Mouse (Mus musculus) embryonic facial prominence, embryonic 10.5 days (tissue): ENCODE measurements around the gene Cacna1c. TPM values are rescaled to one million over a fixed set of nuclear protein-coding genes. Genes with fewer than 3 reads are reported as not detected.

Experiments used
- DNase-seq: peaks from one replicate; pipeline ENCODE4 v3.0.0-alpha.2; 2017; ENCODE audit warnings: low spot score
- H3K27ac ChIP-seq: fragments of 300-500 bp; sonication (generic); replicated peaks from 2 replicates; pipeline ENCODE4 v1.5.1; 2016; ENCODE audit warnings: mild to moderate bottlenecking
- H3K27me3 ChIP-seq: fragments of 300-500 bp; sonication (generic); replicated peaks from 2 replicates; pipeline ENCODE4 v1.6.1; 2016; ENCODE audit warnings: low read depth, mild to moderate bottlenecking; ENCODE audit not compliant: poor library complexity, severe bottlenecking
- H3K36me3 ChIP-seq: fragments of 300-500 bp; sonication (generic); replicated peaks from 2 replicates; pipeline ENCODE4 v1.6.1; 2016; ENCODE audit warnings: mild to moderate bottlenecking, moderate library complexity
- H3K4me1 ChIP-seq: fragments of 300-500 bp; sonication (generic); 2 replicates; pipeline ENCODE4 v1.6.1; 2016
- H3K4me3 ChIP-seq: fragments of 300-500 bp; sonication (generic); 2 replicates; pipeline ENCODE4 v1.5.1; 2016; ENCODE audit warnings: mild to moderate bottlenecking, moderate library complexity
- H3K9me3 ChIP-seq: fragments of 300-500 bp; sonication (generic); 2 replicates; pipeline ENCODE4 v1.6.1; 2016; ENCODE audit warnings: mild to moderate bottlenecking
- WGBS: fragments of 180-500 bp; shearing (Covaris S2); methylation state at CpG from one replicate; pipeline ENCODE4 v1.1.7; 2016; 5-methylcytosine and 5-hydroxymethylcytosine counted together
- polyA plus RNA-seq: library from polyadenylated mRNA; unstranded; fragments of >200 nt; fragmentation: Nextera tagmentation; extraction: Ambion mirVana; gene quantifications from 2 replicates; pipeline ENCODE4 v1.2.1, GENCODE M21; 2016

Cacna1c gene
- polyA plus RNA-seq, 1 experiment from 2014 or later: 4.9 TPM

- WGBS: 92% methylated on average over 6 of the region's 6 CpGs
- H3K27ac ChIP-seq: no peak overlapping the region
These were observed 119.0 kb downstream of the Cacna1c start for GRCm38 (mm10) chr6:119077231-119077630.

GRCm38 (mm10) chr6:119073419-119074071 lies 122.7 kb downstream of the Cacna1c start:
- Histone ChIP-seq H3K4me3 (no peak overlapping the region), H3K4me1 (no peaks in the 10 kb centered on the region), H3K36me3 (no peaks in the 10 kb centered on the region), H3K9me3 (no peaks in the 10 kb centered on the region), H3K27ac (no peak overlapping the region), H3K27me3 (no peaks in the 10 kb centered on the region)
- 90% methylated on average over 14 of the region's 14 CpGs for WGBS
- no peak for DNase-seq

More at GRCm38 (mm10) chr6:119077231-119077630, 119.0 kb downstream of the Cacna1c start:
- Histone ChIP-seq H3K27me3 (no peaks in the 10 kb centered on the region), H3K9me3 (no peaks in the 10 kb centered on the region), H3K4me3 (no peak overlapping the region), H3K4me1 (no peaks in the 10 kb centered on the region), H3K36me3 (no peaks in the 10 kb centered on the region)
- DNase-seq: no peak

- Histone ChIP-seq H3K27me3 (no peaks in the 10 kb centered on the region), H3K4me3 (no peak overlapping the region), H3K27ac (no peak overlapping the region), H3K4me1 (no peaks in the 10 kb centered on the region), H3K9me3 (no peaks in the 10 kb centered on the region), H3K36me3 (no peaks in the 10 kb centered on the region)
- DNase-seq: no peak
- WGBS: 84% methylated on average over 7 of the region's 7 CpGs
These were observed 123.4 kb downstream of the Cacna1c start for GRCm38 (mm10) chr6:119072772-119073171.

- no peaks in the 10 kb centered on the region for H3K27me3 ChIP-seq
- H3K36me3 ChIP-seq: no peaks in the 10 kb centered on the region
- DNase-seq: no peak
- WGBS: 83% methylated on average over 4 of the region's 4 CpGs
- peaks cover 6% of the 10 kb centered on the region; the same call in 1 of the 2 replicates for H3K4me1 ChIP-seq
- H3K27ac ChIP-seq: no peak overlapping the region
- no peaks in the 10 kb centered on the region for H3K9me3 ChIP-seq
- no peak overlapping the region for H3K4me3 ChIP-seq
These were observed 125.4 kb downstream of the Cacna1c start for GRCm38 (mm10) chr6:119070771-119071170.

GRCm38 (mm10) chr6:119070351-119070750 lies 125.9 kb downstream of the Cacna1c start:
- no peaks in the 10 kb centered on the region for H3K36me3 ChIP-seq
- no peak for DNase-seq
- peaks cover 10% of the 10 kb centered on the region for H3K4me1 ChIP-seq
- no peak overlapping the region for H3K4me3 ChIP-seq
- no peaks in the 10 kb centered on the region for H3K9me3 ChIP-seq
- H3K27me3 ChIP-seq: no peaks in the 10 kb centered on the region
- no peak overlapping the region for H3K27ac ChIP-seq
- WGBS: 93% methylated on average over 3 of the region's 3 CpGs

GRCm38 (mm10) chr6:119069145-119069544 lies 127.1 kb downstream of the Cacna1c start:
- Histone ChIP-seq H3K36me3 (no peaks in the 10 kb centered on the region), H3K4me3 (no peak overlapping the region), H3K4me1 (peaks cover 22% of the 10 kb centered on the region), H3K27ac (no peak overlapping the region), H3K27me3 (no peaks in the 10 kb centered on the region), H3K9me3 (no peaks in the 10 kb centered on the region)
- no peak for DNase-seq
- WGBS: 89% methylated on average over 5 of the region's 5 CpGs

- Histone ChIP-seq H3K27ac (no peak overlapping the region), H3K4me1 (peaks cover 23% of the 10 kb centered on the region), H3K27me3 (no peaks in the 10 kb centered on the region), H3K36me3 (no peaks in the 10 kb centered on the region), H3K4me3 (no peak overlapping the region), H3K9me3 (no peaks in the 10 kb centered on the region)
- DNase-seq: no peak
- 76% methylated on average over 4 of the region's 4 CpGs for WGBS
These were observed 127.6 kb downstream of the Cacna1c start for GRCm38 (mm10) chr6:119068650-119069049.

GRCm38 (mm10) chr6:119064961-119065360 lies 131.3 kb downstream of the Cacna1c start:
- Histone ChIP-seq H3K36me3 (no peaks in the 10 kb centered on the region), H3K9me3 (no peaks in the 10 kb centered on the region), H3K4me3 (no peak overlapping the region), H3K4me1 (peaks cover 36% of the 10 kb centered on the region), H3K27me3 (no peaks in the 10 kb centered on the region), H3K27ac (no peak overlapping the region)
- no peak for DNase-seq
- WGBS: 87% methylated on average over 5 of the region's 5 CpGs

GRCm38 (mm10) chr6:119064430-119064829 lies 131.8 kb downstream of the Cacna1c start:
- DNase-seq: no peak
- Histone ChIP-seq H3K9me3 (no peaks in the 10 kb centered on the region), H3K27me3 (no peaks in the 10 kb centered on the region), H3K36me3 (no peaks in the 10 kb centered on the region), H3K27ac (no peak overlapping the region), H3K4me1 (peaks cover 36% of the 10 kb centered on the region), H3K4me3 (no peak overlapping the region)
- WGBS: 93% methylated on average over 9 of the region's 9 CpGs

GRCm38 (mm10) chr6:119062695-119063094 lies 133.5 kb downstream of the Cacna1c start:
- no peak for DNase-seq
- H3K4me3 ChIP-seq: no peak overlapping the region
- no peaks in the 10 kb centered on the region for H3K27me3 ChIP-seq
- H3K4me1 ChIP-seq: peaks cover 36% of the 10 kb centered on the region
- no peak overlapping the region for H3K27ac ChIP-seq
- no peaks in the 10 kb centered on the region for H3K9me3 ChIP-seq
- H3K36me3 ChIP-seq: no peaks in the 10 kb centered on the region

GRCm38 (mm10) chr6:119058896-119059295 lies 137.3 kb downstream of the Cacna1c start:
- Histone ChIP-seq H3K9me3 (no peaks in the 10 kb centered on the region), H3K36me3 (peaks cover 10% of the 10 kb centered on the region; the same call in 1 of the 2 replicates), H3K4me1 (peaks cover 13% of the 10 kb centered on the region), H3K27me3 (no peaks in the 10 kb centered on the region), H3K27ac (no peak overlapping the region), H3K4me3 (no peak overlapping the region)
- no peak for DNase-seq
- 68% methylated on average over 3 of the region's 3 CpGs for WGBS

GRCm38 (mm10) chr6:119058461-119058860 lies 137.8 kb downstream of the Cacna1c start:
- H3K36me3 ChIP-seq: peaks cover 11% of the 10 kb centered on the region; the same call in 1 of the 2 replicates
- H3K4me1 ChIP-seq: peaks cover 13% of the 10 kb centered on the region
- no peaks in the 10 kb centered on the region for H3K27me3 ChIP-seq
- no peak overlapping the region for H3K4me3 ChIP-seq
- 93% methylated on average over 8 of the region's 8 CpGs for WGBS
- no peak for DNase-seq
- H3K9me3 ChIP-seq: no peaks in the 10 kb centered on the region
- no peak overlapping the region for H3K27ac ChIP-seq

GRCm38 (mm10) chr6:119057076-119057479 lies 139.1 kb downstream of the Cacna1c start:
- peaks cover 3% of the 10 kb centered on the region for H3K4me1 ChIP-seq
- peaks cover 11% of the 10 kb centered on the region; the same call in 1 of the 2 replicates for H3K36me3 ChIP-seq
- no peak overlapping the region for H3K27ac ChIP-seq
- 94% methylated on average over 15 of the region's 15 CpGs for WGBS
- H3K27me3 ChIP-seq: no peaks in the 10 kb centered on the region
- DNase-seq: no peak
- no peak overlapping the region for H3K4me3 ChIP-seq
- H3K9me3 ChIP-seq: no peaks in the 10 kb centered on the region
